In the genomic region with DNA sequence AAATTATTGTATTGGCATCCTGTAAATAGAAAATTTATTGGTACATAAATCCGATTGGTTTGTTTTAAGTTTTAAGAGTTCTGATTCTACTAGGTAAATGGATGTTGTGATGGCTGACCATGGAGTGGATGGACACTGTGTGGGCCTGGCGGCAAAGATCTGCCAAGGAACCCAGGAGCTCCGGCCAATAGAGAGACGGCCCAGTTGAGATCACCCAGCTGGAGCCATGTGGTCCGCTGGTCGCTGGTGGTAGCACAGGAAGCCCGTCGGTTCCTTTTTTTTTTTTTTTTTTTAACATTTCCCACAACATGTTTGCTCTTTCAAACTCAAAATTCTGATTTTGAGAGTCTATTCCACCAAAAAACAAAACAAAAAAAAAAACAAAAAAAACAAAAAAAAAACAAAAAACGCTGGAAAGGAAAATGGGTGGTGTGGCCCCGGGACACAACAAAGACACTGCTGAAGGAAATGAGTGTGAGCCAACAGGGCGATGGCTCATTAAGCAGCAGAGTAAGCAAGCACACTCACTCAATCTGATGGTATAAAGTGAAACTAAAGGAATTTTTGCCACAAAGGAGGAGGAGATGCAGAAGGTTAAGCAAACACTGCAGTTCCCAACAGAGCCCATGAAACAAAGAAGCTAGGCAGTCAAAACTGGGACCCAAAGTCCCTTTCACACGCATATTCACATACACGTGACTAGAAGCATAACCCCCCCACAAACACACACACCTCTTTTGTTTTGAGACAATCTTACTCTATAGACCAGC, we compare ENCODE assay signal across 14 mouse cellular contexts. TPM values are rescaled to one million over a fixed set of nuclear protein-coding genes. Genes with fewer than 3 reads are reported as not detected.
DNase-seq lines count a peak whose midpoint lies in the region; ATAC-seq and TF ChIP-seq lines count a peak whose summit lies in the region.
"Had no signal": no experiment of that assay in that cellular context is flagged by ENCODE, and none has a peak within 500 bp of the region (broad histone marks: within the 10 kb centered on the region; RNA-seq: fewer than 3 reads in every experiment).

No protein-coding gene starts in this region.

- H3K9me3 ChIP-seq in intestine, embryonic 15.5 days = no peaks in the 10 kb centered on the region
- no peaks in the 10 kb centered on the region for H3K9me3 ChIP-seq in intestine, postnatal 0 days (ENCODE audit: control insufficient read depth)
- no peaks in the 10 kb centered on the region for H3K9me3 ChIP-seq in kidney, postnatal 0 days (replicated peaks; ENCODE audit: low read length)
- H3K9me3 ChIP-seq in hindbrain, embryonic 10.5 days = no peaks in the 10 kb centered on the region
- H3K9me3 ChIP-seq: limb, embryonic 13.5 days; liver, embryonic 13.5 days had no signal

- intact Hi-C loops in left cerebral cortex, postnatal 14 days (cut with DNase I) = no loop called here

- no peak for TF ChIP-seq CTCF in intestine, postnatal 0 days (IDR thresholded peaks at IDR 0.05; ENCODE audit: low read depth)
- no peak for TF ChIP-seq CTCF in kidney, postnatal 0 days (IDR thresholded peaks at IDR 0.05; ENCODE audit: low read depth)

- H3K4me3 ChIP-seq in intestine, embryonic 15.5 days (replicated peaks) = no peak overlapping the region
- H3K4me3 ChIP-seq in intestine, postnatal 0 days (ENCODE audit: low read depth, low read length) = no peak overlapping the region
- no peak overlapping the region for H3K4me3 ChIP-seq in kidney, postnatal 0 days (replicated peaks; ENCODE audit: low read depth, low read length)
- H3K4me3 ChIP-seq in hindbrain, embryonic 10.5 days = no peak overlapping the region
- H3K4me3 ChIP-seq: gastrocnemius, adult 2 months; limb, embryonic 13.5 days; liver, embryonic 13.5 days had no signal

- no peaks in the 10 kb centered on the region for H3K4me1 ChIP-seq in intestine, embryonic 15.5 days (replicated peaks)
- no peaks in the 10 kb centered on the region for H3K4me1 ChIP-seq in intestine, postnatal 0 days (replicated peaks; ENCODE audit: control insufficient read depth, insufficient read depth, low read length)
- H3K4me1 ChIP-seq in kidney, postnatal 0 days (replicated peaks; ENCODE audit: insufficient read depth, low read length) = no peaks in the 10 kb centered on the region
- no peaks in the 10 kb centered on the region for H3K4me1 ChIP-seq in hindbrain, embryonic 10.5 days (replicated peaks)
- H3K4me1 ChIP-seq: limb, embryonic 13.5 days; liver, embryonic 13.5 days had no signal

- no peak for ATAC-seq in intestine, embryonic 15.5 days
- no peak for ATAC-seq in intestine, postnatal 0 days
- ATAC-seq in kidney, postnatal 0 days (replicated peaks; ENCODE audit: low FRiP score, low read depth) = peak; percentile 77

- no peak overlapping the region for H3K4me2 ChIP-seq in intestine, embryonic 15.5 days (replicated peaks)
- no peak overlapping the region for H3K4me2 ChIP-seq in intestine, postnatal 0 days (replicated peaks; ENCODE audit: low read depth)
- H3K4me2 ChIP-seq in kidney, postnatal 0 days (ENCODE audit: low read length) = no peak overlapping the region
- H3K4me2 ChIP-seq: limb, embryonic 13.5 days; liver, embryonic 13.5 days had no signal

- no peaks in the 10 kb centered on the region for H3K36me3 ChIP-seq in intestine, embryonic 15.5 days
- H3K36me3 ChIP-seq in intestine, postnatal 0 days (ENCODE audit: control insufficient read depth, insufficient read depth) = peaks cover 9% of the 10 kb centered on the region
- 0 out of 2 replicates have a peak, but pooled peaks cover 9% of the 10 kb centered on the region for H3K36me3 ChIP-seq in kidney, postnatal 0 days (ENCODE audit: insufficient read depth, low read length)
- H3K36me3 ChIP-seq in hindbrain, embryonic 10.5 days = peaks cover 50% of the 10 kb centered on the region

- DNase-seq in lung, postnatal 25 days (ENCODE audit: low spot score) = peak; percentile 10
- DNase-seq in lung, postnatal 14 days = no peak
- peak; percentile 64 for DNase-seq in kidney, postnatal 0 days (ENCODE audit: low spot score)
- no peak for DNase-seq in left cerebral cortex, postnatal 14 days (ENCODE audit: low spot score in 2 of 2)
- no peak for DNase-seq in hindbrain, embryonic 10.5 days (ENCODE audit: low spot score)
- DNase-seq: adrenal gland, adult 2 months; cerebellum, adult 2 months; cerebellum, postnatal 36 days; gastrocnemius, adult 2 months; liver, embryonic 13.5 days; retina, postnatal 1 day had no signal

- 86% methylated on average over 13 of the region's 13 CpGs for WGBS in intestine, embryonic 15.5 days
- 85% methylated on average over 13 of the region's 13 CpGs for WGBS in intestine, postnatal 0 days
- 61% methylated on average over 13 of the region's 13 CpGs for WGBS in kidney, postnatal 0 days
- 92% methylated on average over 13 of the region's 13 CpGs for WGBS in hindbrain, embryonic 10.5 days

- no peaks in the 10 kb centered on the region for H3K27me3 ChIP-seq in intestine, embryonic 15.5 days (replicated peaks)
- H3K27me3 ChIP-seq in intestine, postnatal 0 days (replicated peaks; ENCODE audit: control insufficient read depth, insufficient read depth, low read length) = no peaks in the 10 kb centered on the region
- H3K27me3 ChIP-seq in kidney, postnatal 0 days (ENCODE audit: insufficient read depth, low read length) = no peaks in the 10 kb centered on the region
- H3K27me3 ChIP-seq in hindbrain, embryonic 10.5 days (ENCODE audit: insufficient read depth, poor library complexity, severe bottlenecking) = no peaks in the 10 kb centered on the region
- H3K27me3 ChIP-seq: limb, embryonic 13.5 days; liver, embryonic 13.5 days had no signal

- 0 out of 2 replicates have a peak overlapping the region, but pooled peaks have one; percentile 9 for H3K27ac ChIP-seq in intestine, embryonic 15.5 days
- H3K27ac ChIP-seq in intestine, postnatal 0 days (ENCODE audit: low read depth, low read length) = no peak overlapping the region
- H3K27ac ChIP-seq in kidney, postnatal 0 days = no peak overlapping the region
- no peak overlapping the region for H3K27ac ChIP-seq in hindbrain, embryonic 10.5 days
- H3K27ac ChIP-seq: gastrocnemius, adult 2 months; limb, embryonic 13.5 days; liver, embryonic 13.5 days had no signal

- no peak overlapping the region for H3K9ac ChIP-seq in intestine, embryonic 15.5 days
- no peak overlapping the region for H3K9ac ChIP-seq in intestine, postnatal 0 days (ENCODE audit: low read depth, low read length)
- no peak overlapping the region for H3K9ac ChIP-seq in kidney, postnatal 0 days (ENCODE audit: low read depth, low read length)
- H3K9ac ChIP-seq: limb, embryonic 13.5 days; liver, embryonic 13.5 days had no signal

RNA-seq across cellular contexts. Expression of gene Lancl1, which starts 21.4 kb away (rescaled TPM):
- 68.5 and 71.6 TPM in 2 replicates for polyA plus RNA-seq in intestine, embryonic 15.5 days (2015; fragmentation: Nextera tagmentation; extraction: Ambion mirVana)
- polyA plus RNA-seq in intestine, postnatal 0 days (2015; fragmentation: Nextera tagmentation; extraction: Ambion mirVana) = 32.9 and 35.5 TPM in 2 replicates
- polyA plus RNA-seq in kidney, postnatal 0 days (2015; fragmentation: Nextera tagmentation; extraction: Ambion mirVana) = 79.0 and 92.1 TPM in 2 replicates
- total RNA-seq in left cerebral cortex, postnatal 14 days (2021) = 100 to 1,000 TPM; 161 to 170 TPM
- 84.5 and 96.8 TPM in 2 replicates for polyA plus RNA-seq in hindbrain, embryonic 10.5 days (2016; fragmentation: Nextera tagmentation; extraction: Ambion mirVana)

Comparison
In these comparisons a context has a peak if more than half of its experiments do, and no peak if none do; other contexts are left out.
1. DNase-seq: peak in lung, postnatal 25 days (single experiment) and kidney, postnatal 0 days (single experiment); none in lung, postnatal 14 days (single experiment), left cerebral cortex, postnatal 14 days (0 of 2) and hindbrain, embryonic 10.5 days (single experiment).